Mouse (Mus musculus) CH12.LX (cell line): ENCODE data around the gene Lrch3. TPM values are rescaled to one million over a fixed set of nuclear protein-coding genes. Genes with fewer than 3 reads are reported as not detected.

Source experiments
- DNase-seq: peaks from one replicate; pipeline ENCODE4 v3.0.0-alpha.2; 2013; ENCODE audit errors: extremely low read depth
- H3K27ac ChIP-seq: 2 replicates; pipeline ENCODE4 v1.5.1; 2012; ENCODE audit warnings: low read depth, mild to moderate bottlenecking, control low read depth, moderate library complexity; ENCODE audit not compliant: insufficient read depth
- H3K27me3 ChIP-seq: replicated peaks from 2 replicates; pipeline ENCODE3; 2012; ENCODE audit warnings: inconsistent platforms
- H3K36me3 ChIP-seq, 2 experiments: replicated peaks in 1 of 2; 2 replicates each; pipeline versions ENCODE3 to v1.6.1; 2012; ENCODE audit warnings: inconsistent platforms in 1 of 2, low read length in 1 of 2, mild to moderate bottlenecking in 1 of 2, mixed read lengths in 1 of 2, moderate library complexity in 1 of 2; ENCODE audit not compliant: control insufficient read depth in 1 of 2, insufficient read depth in 1 of 2
- H3K4me1 ChIP-seq, 2 experiments: 2 replicates each; pipeline ENCODE4 v1.6.1; 2012; ENCODE audit warnings: inconsistent platforms in 1 of 2, moderate library complexity in 1 of 2; ENCODE audit not compliant: insufficient read depth in 2 of 2, control insufficient read depth in 1 of 2
- H3K4me2 ChIP-seq: 2 replicates; pipeline ENCODE4 v1.6.1; 2012; ENCODE audit warnings: low read depth, mild to moderate bottlenecking, control low read depth; ENCODE audit not compliant: poor library complexity, insufficient read depth, severe bottlenecking
- H3K4me3 ChIP-seq, 3 experiments: fragments of 150-350 bp in 1 of 3; sonication (generic) in 1 of 3; replicated peaks in 1 of 3; 2 replicates each; pipeline versions ENCODE3 to v1.5.1; 2011 to 2012; ENCODE audit warnings: low read depth in 2 of 3, low read length in 2 of 3, mild to moderate bottlenecking in 2 of 3, moderate library complexity in 2 of 3, control low read depth in 1 of 3, improper control_type of control experiment in 1 of 3, inconsistent platforms in 1 of 3, mixed read lengths in 1 of 3; ENCODE audit not compliant: poor library complexity in 1 of 3
- H3K79me2 ChIP-seq: replicated peaks from 2 replicates; pipeline ENCODE4 v1.6.1; 2012; ENCODE audit warnings: mild to moderate bottlenecking, moderate library complexity; ENCODE audit not compliant: control insufficient read depth, poor library complexity, insufficient read depth, severe bottlenecking; ENCODE audit errors: extremely low read depth
- H3K9ac ChIP-seq: 2 replicates; pipeline ENCODE4 v1.6.1; 2012; ENCODE audit warnings: low read depth, mild to moderate bottlenecking, control low read depth, moderate library complexity; ENCODE audit not compliant: insufficient read depth
- H3K9me3 ChIP-seq: replicated peaks from 2 replicates; pipeline ENCODE3; 2012; ENCODE audit warnings: low read length, inconsistent platforms, mixed read lengths
- BHLHE40 ChIP-seq: IDR thresholded peaks from 2 replicates; pipeline ENCODE4 v1.6.1; 2011; ENCODE audit warnings: mild to moderate bottlenecking, low read depth, low read length, improper control_type of control experiment
- CTCF ChIP-seq, 2 experiments: IDR thresholded peaks in 1 of 2; conservative IDR thresholded peaks in 1 of 2; 2 replicates each; pipeline ENCODE4 v1.5.1; 2011 to 2012; ENCODE audit warnings: low read depth in 2 of 2, low read length in 2 of 2, improper control_type of control experiment in 1 of 2, inconsistent platforms in 1 of 2, mild to moderate bottlenecking in 1 of 2, moderate library complexity in 1 of 2
- E2F4 ChIP-seq: IDR thresholded peaks from 2 replicates; pipeline ENCODE4 v1.6.1; 2011; ENCODE audit warnings: low read depth, low read length, improper control_type of control experiment; ENCODE audit not compliant: insufficient replicate concordance
- GABPA ChIP-seq: IDR thresholded peaks from 2 replicates; pipeline ENCODE4 v1.6.1; 2012; ENCODE audit warnings: low read depth, low read length, improper control_type of control experiment, inconsistent platforms; ENCODE audit not compliant: insufficient replicate concordance
- IRF4 ChIP-seq: IDR thresholded peaks from 2 replicates; pipeline ENCODE4 v1.6.1; 2014; ENCODE audit warnings: low read depth, mild to moderate bottlenecking, inconsistent platforms, low read length, improper control_type of control experiment
- JUN ChIP-seq: IDR thresholded peaks from 2 replicates; pipeline ENCODE4 v1.6.1; 2011; ENCODE audit warnings: low read depth, mild to moderate bottlenecking, low read length, improper control_type of control experiment, moderate library complexity; ENCODE audit not compliant: insufficient read depth
- KAT2A ChIP-seq: IDR thresholded peaks from 2 replicates; pipeline ENCODE4 v1.6.1; 2012; ENCODE audit warnings: low read length, improper control_type of control experiment, inconsistent platforms; ENCODE audit not compliant: insufficient replicate concordance
- MAFK ChIP-seq: IDR thresholded peaks from 2 replicates; pipeline ENCODE4 v1.6.1; 2011; ENCODE audit warnings: low read length, improper control_type of control experiment; ENCODE audit not compliant: insufficient replicate concordance
- MAZ ChIP-seq: IDR thresholded peaks from 2 replicates; pipeline ENCODE4 v1.6.1; 2012; ENCODE audit warnings: low read depth, mild to moderate bottlenecking, inconsistent platforms, low read length, improper control_type of control experiment, moderate library complexity
- MYC ChIP-seq: IDR thresholded peaks from 2 replicates; pipeline ENCODE4 v1.6.1; 2011; ENCODE audit warnings: low read depth, mild to moderate bottlenecking, improper control_type of control experiment, low read length
- NELFE ChIP-seq: IDR thresholded peaks from 2 replicates; pipeline ENCODE4 v1.6.1; 2011; ENCODE audit warnings: low read depth, low read length, improper control_type of control experiment
- PAX5 ChIP-seq: IDR thresholded peaks from 2 replicates; pipeline ENCODE4 v1.6.1; 2012; ENCODE audit warnings: low read length, inconsistent platforms, mixed read lengths
- POLR2A ChIP-seq: IDR thresholded peaks from 2 replicates; pipeline ENCODE4 v1.6.1; 2011; ENCODE audit warnings: low read depth, mild to moderate bottlenecking, improper control_type of control experiment, low read length
- RAD21 ChIP-seq: IDR thresholded peaks from 2 replicates; pipeline ENCODE4 v1.6.1; 2011; ENCODE audit warnings: low read depth, mild to moderate bottlenecking, low read length, improper control_type of control experiment, moderate library complexity
- SIN3A ChIP-seq: IDR thresholded peaks from 2 replicates; pipeline ENCODE4 v1.6.1; 2012; ENCODE audit warnings: low read length, improper control_type of control experiment, inconsistent platforms
- SMC3 ChIP-seq: IDR thresholded peaks from 2 replicates; pipeline ENCODE4 v1.6.1; 2011; ENCODE audit warnings: low read depth, low read length, improper control_type of control experiment
- USF1 ChIP-seq: IDR thresholded peaks from 2 replicates; pipeline ENCODE4 v1.6.1; 2014; ENCODE audit warnings: low read depth, mild to moderate bottlenecking, inconsistent platforms, low read length, improper control_type of control experiment
- USF2 ChIP-seq: conservative IDR thresholded peaks from 2 replicates; pipeline ENCODE4 v1.6.1; 2011; ENCODE audit warnings: low read depth, low read length, improper control_type of control experiment
- ZC3H11A ChIP-seq: IDR thresholded peaks from 2 replicates; pipeline ENCODE4 v1.6.1; 2012; ENCODE audit warnings: low read depth, mild to moderate bottlenecking, inconsistent platforms, low read length, improper control_type of control experiment
- ZNF384 ChIP-seq: IDR thresholded peaks from 2 replicates; pipeline ENCODE4 v1.6.1; 2012; ENCODE audit warnings: low read depth, low read length, improper control_type of control experiment, inconsistent platforms
- dilution Hi-C: fragments of 300-500 bp; cut with MboI; formaldehyde crosslinking; loops from 2 replicates; pipeline ENCODE4 v1.14.3; 2020; ENCODE audit warnings: low sequenced_read_pairs; ENCODE audit not compliant: extremely low pct_unique_long_range_greater_than_20kb, extremely low pct_ligation_motif_present
- in situ Hi-C: fragments of 300-500 bp; cut with MboI; formaldehyde crosslinking; loops from 3 replicates; pipeline ENCODE4 v1.14.3; 2019; ENCODE audit warnings: low sequenced_read_pairs, low pct_ligation_motif_present, low pct_unique_long_range_greater_than_20kb, mixed read lengths
- polyA plus RNA-seq: library from polyadenylated mRNA; unstranded; fragments of >175 nt; gene quantifications from 2 replicates; pipeline ENCODE4 v1.2.1, GENCODE M21; 2012; ENCODE audit warnings: low read depth; ENCODE audit not compliant: insufficient read length
- total RNA-seq, 2 experiments: library from RNA; depleted of rRNA; stranded (reverse); fragments of 300-350 nt in 1 of 2; fragments of >200 nt in 1 of 2; gene quantifications; 2 replicates each; pipeline ENCODE4 v1.2.3; 2012 to 2014

Gene Lrch3
- total and polyA plus RNA-seq, 3 experiments, result 11.9 to 20.7 (median 16.1) TPM

- no peaks in the 10 kb centered on the region for H3K27me3 ChIP-seq
- H3K27ac ChIP-seq, result no peak overlapping the region
- no peak for TF ChIP-seq POLR2A
- no peak for TF ChIP-seq MAZ
- TF ChIP-seq SIN3A, result no peak
- no peak for TF ChIP-seq IRF4
- TF ChIP-seq, all 38 proteins: peak for 0
- dilution Hi-C loops, result no loop called here
- Histone ChIP-seq H3K36me3 (peaks cover 42 to 88% of the 10 kb centered on the region in 2 experiments), H3K79me2 (no peaks in the 10 kb centered on the region), H3K9me3 (no peaks in the 10 kb centered on the region), H3K4me1 (no peaks in the 10 kb centered on the region), H3K4me3 (no peak overlapping the region), H3K9ac (no peak overlapping the region), H3K4me2 (no peak overlapping the region)
- no peak for DNase-seq
- in situ Hi-C loops, result no loop called here
These were observed 93.5 kb downstream of the Lrch3 start for GRCm38 (mm10) chr16:33007436-33007835.

- Histone ChIP-seq H3K27me3 (no peaks in the 10 kb centered on the region), H3K4me3 (no peak overlapping the region), H3K36me3 (peaks cover 57 to 94% of the 10 kb centered on the region in 2 experiments), H3K9ac (no peak overlapping the region), H3K4me1 (no peaks in the 10 kb centered on the region), H3K9me3 (no peaks in the 10 kb centered on the region), H3K79me2 (no peaks in the 10 kb centered on the region), H3K4me2 (no peak overlapping the region), H3K27ac (no peak overlapping the region)
- in situ Hi-C loops (no loop called here), dilution Hi-C loops (no loop called here)
- DNase-seq, result no peak
- TF ChIP-seq NELFE (no peak), KAT2A (no peak), CTCF (conservative IDR thresholded peaks at IDR 0.05 in 1 of 2, IDR thresholded peaks at IDR 0.05 in 1 of 2; ENCODE audit: low read depth in 2 of 2, low read length in 2 of 2) (no peak), MAZ (no peak), GABPA (no peak), USF1 (no peak), SIN3A (no peak), ZC3H11A (no peak), SMC3 (no peak), PAX5 (no peak), MYC (no peak), MAFK (no peak), ZNF384 (no peak), RAD21 (no peak), USF2 (no peak), BHLHE40 (no peak), JUN (no peak), E2F4 (no peak)
These were observed 96.3 kb downstream of the Lrch3 start for GRCm38 (mm10) chr16:33010166-33010565.
